Mouse (Mus musculus) ES-Bruce4 (cell line): ENCODE results near the gene Syt2. TPM values are rescaled to one million over a fixed set of nuclear protein-coding genes. Genes with fewer than 3 reads are reported as not detected.

ENCODE experiments used
- H3K27ac ChIP-seq: 2 replicates; pipeline ENCODE4 v1.5.1; 2012; ENCODE audit warnings: low read length, inconsistent platforms; ENCODE audit not compliant: insufficient read depth
- H3K27me3 ChIP-seq: 2 replicates; pipeline ENCODE4 v1.6.1; 2012; ENCODE audit warnings: mild to moderate bottlenecking, low read length, inconsistent platforms; ENCODE audit not compliant: control insufficient read depth, poor library complexity, insufficient read depth, severe bottlenecking
- H3K36me3 ChIP-seq: 2 replicates; pipeline ENCODE4 v1.6.1; 2012; ENCODE audit warnings: inconsistent platforms, mild to moderate bottlenecking, low read length, moderate library complexity; ENCODE audit not compliant: control insufficient read depth, poor library complexity, insufficient read depth, severe bottlenecking
- H3K4me1 ChIP-seq: one replicate; pipeline ENCODE4 v1.8.1; 2011; ENCODE audit warnings: low read length; ENCODE audit not compliant: control insufficient read depth, insufficient read depth
- H3K4me3 ChIP-seq: 2 replicates; pipeline ENCODE4 v1.5.1; 2011; ENCODE audit warnings: low read depth, mild to moderate bottlenecking, low read length
- H3K9ac ChIP-seq: 2 replicates; pipeline ENCODE4 v1.6.1; 2012; ENCODE audit warnings: low read depth, mild to moderate bottlenecking, inconsistent platforms; ENCODE audit not compliant: poor library complexity, severe bottlenecking
- H3K9me3 ChIP-seq: replicated peaks from 2 replicates; pipeline ENCODE4 v1.6.1; 2012; ENCODE audit warnings: mild to moderate bottlenecking, low read length, inconsistent platforms; ENCODE audit not compliant: control insufficient read depth, poor library complexity, insufficient read depth, severe bottlenecking
- CTCF ChIP-seq: IDR thresholded peaks from one replicate; pipeline ENCODE4 v1.8.1; 2011; ENCODE audit warnings: low read depth, low read length
- EP300 ChIP-seq: IDR thresholded peaks from 2 replicates; pipeline ENCODE4 v1.6.1; 2011; ENCODE audit warnings: low read depth, low read length; ENCODE audit not compliant: insufficient read depth
- POLR2A ChIP-seq: IDR thresholded peaks from one replicate; pipeline ENCODE4 v1.8.1; 2011; ENCODE audit warnings: low read length; ENCODE audit not compliant: insufficient read depth
- polyA plus RNA-seq: library from polyadenylated mRNA; stranded (reverse); fragments of >200 nt; gene quantifications from 2 replicates; pipeline ENCODE4 v1.2.4, GENCODE M21; 2011; ENCODE audit warnings: low read depth; ENCODE audit not compliant: missing spikeins, insufficient read depth, insufficient read length

The Syt2 gene
- polyA plus RNA-seq, 1 experiment = 0.12 TPM

DNA sequence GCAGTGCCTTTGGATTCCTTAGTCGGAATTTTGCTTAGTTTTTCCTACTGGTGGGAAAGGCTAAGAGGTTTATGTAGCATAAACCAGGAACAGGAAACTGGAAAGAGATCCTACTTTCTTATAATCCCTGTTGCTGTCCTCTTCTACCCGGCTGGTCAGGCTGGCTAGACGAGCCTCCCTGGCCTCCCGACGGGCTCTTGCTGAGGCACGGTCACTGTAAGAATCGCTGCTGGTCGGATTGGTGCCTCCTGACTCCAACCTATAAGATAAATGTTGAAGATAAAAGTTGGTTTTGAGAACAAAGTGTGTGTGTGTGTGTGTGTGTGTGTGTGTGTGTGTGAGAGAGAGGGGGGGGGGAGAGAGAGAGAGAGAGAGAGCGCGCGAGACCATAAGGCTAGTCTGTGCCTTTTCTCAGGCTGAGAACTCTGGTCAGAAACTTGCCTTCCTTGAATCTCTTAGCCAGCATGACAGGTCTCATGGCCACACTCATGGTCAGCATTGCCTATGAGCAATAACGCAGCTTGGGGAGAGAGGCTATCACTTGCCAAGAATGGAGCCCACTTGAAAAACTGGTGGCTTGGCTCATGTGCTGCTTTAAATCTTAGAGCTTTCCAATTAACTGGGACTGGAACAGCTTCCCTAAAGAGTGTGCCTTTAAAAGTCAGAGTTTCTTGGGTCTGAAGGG lies 130.9 kb downstream of the Syt2 start:
- no peak for TF ChIP-seq EP300
- TF ChIP-seq POLR2A = no peak
- no peak for TF ChIP-seq CTCF
- H3K4me1 ChIP-seq = no peaks in the 10 kb centered on the region
- no peaks in the 10 kb centered on the region for H3K36me3 ChIP-seq
- H3K4me3 ChIP-seq = no peak overlapping the region
- no peak overlapping the region for H3K27ac ChIP-seq
- no peak overlapping the region for H3K9ac ChIP-seq
- no peaks in the 10 kb centered on the region for H3K27me3 ChIP-seq
- H3K9me3 ChIP-seq = no peaks in the 10 kb centered on the region

DNA sequence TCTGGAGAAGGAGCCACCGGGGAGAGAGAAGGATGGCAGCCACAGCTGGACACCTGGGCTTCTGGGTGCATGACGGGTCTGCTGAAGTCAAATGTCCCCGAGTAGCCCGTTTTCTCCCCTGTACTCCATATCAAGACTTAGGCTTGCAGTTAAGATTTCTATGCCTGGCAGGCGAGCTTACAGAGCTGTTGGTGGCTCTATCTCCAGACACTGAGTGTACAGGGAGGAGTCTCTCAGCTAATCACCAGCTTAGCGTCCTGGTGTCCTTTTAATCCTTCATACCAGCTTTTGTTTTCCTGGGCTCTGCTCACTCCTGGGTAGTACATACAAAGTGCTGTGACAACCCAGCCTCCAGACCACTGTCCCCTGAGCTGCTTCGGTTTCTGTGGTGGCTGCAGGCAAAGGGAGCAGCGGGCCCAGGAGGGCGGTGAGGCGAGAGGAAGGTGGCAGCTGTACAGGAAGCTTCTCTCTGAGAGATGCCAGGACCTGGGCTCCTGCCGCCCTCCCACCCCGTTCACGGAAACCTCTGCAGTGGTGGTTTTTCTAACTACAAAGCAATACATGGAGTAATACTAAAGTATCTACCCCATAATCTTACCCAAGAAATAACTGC lies 131.6 kb downstream of the Syt2 start:
- TF ChIP-seq CTCF = no peak
- TF ChIP-seq POLR2A = no peak
- TF ChIP-seq EP300 = no peak
- Histone ChIP-seq H3K9ac (no peak overlapping the region), H3K27ac (no peak overlapping the region), H3K36me3 (no peaks in the 10 kb centered on the region), H3K27me3 (no peaks in the 10 kb centered on the region), H3K4me1 (no peaks in the 10 kb centered on the region), H3K9me3 (no peaks in the 10 kb centered on the region), H3K4me3 (no peak overlapping the region)

DNA sequence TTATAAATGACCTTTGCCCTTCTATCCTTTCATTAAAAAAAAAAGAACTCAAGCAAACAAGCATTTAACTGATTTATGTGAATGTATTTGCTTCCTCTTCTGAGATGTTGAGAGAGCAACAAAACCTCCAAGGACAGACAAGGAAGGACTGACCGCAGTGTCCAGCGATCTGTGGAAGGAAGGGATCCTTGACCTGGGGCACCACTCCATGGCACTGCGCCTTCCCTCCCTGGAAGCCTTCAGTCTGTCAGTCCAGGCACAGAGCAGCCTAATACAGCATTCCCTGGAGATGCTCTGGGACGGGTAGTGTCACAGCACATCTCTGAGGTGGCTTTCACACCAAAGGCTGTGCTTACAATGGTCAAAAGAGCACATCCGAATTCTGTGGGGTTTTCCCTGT lies 136.3 kb downstream of the Syt2 start:
- Histone ChIP-seq H3K4me1 (no peaks in the 10 kb centered on the region), H3K9me3 (no peaks in the 10 kb centered on the region), H3K27me3 (no peaks in the 10 kb centered on the region), H3K36me3 (no peaks in the 10 kb centered on the region), H3K27ac (no peak overlapping the region), H3K4me3 (no peak overlapping the region), H3K9ac (no peak overlapping the region)
- no peak for TF ChIP-seq POLR2A
- TF ChIP-seq CTCF = no peak
- no peak for TF ChIP-seq EP300

DNA sequence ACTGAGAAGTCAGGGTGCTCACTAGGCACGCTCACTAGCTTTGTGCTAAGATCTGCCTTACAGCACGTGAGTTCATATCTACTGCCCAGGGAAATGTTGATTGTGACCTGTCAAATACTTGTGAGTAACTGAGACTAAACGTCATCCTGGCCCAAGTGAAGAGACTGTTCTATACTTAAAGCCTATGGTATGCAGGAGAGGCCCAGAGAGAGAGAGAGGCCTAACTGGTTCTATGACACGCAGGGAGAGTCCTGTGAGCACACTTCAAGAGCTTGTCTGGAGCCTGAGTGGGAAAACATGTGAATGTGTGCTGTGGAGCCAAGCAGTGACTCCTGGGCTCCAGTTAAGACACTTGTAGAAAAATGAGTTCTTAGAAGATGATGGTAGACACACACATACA lies 137.5 kb downstream of the Syt2 start:
- no peaks in the 10 kb centered on the region for H3K4me1 ChIP-seq
- H3K36me3 ChIP-seq = no peaks in the 10 kb centered on the region
- H3K27ac ChIP-seq = no peak overlapping the region
- H3K4me3 ChIP-seq = no peak overlapping the region
- no peaks in the 10 kb centered on the region for H3K9me3 ChIP-seq
- no peaks in the 10 kb centered on the region for H3K27me3 ChIP-seq
- no peak overlapping the region for H3K9ac ChIP-seq
- TF ChIP-seq POLR2A = no peak
- TF ChIP-seq CTCF = no peak
- no peak for TF ChIP-seq EP300

DNA sequence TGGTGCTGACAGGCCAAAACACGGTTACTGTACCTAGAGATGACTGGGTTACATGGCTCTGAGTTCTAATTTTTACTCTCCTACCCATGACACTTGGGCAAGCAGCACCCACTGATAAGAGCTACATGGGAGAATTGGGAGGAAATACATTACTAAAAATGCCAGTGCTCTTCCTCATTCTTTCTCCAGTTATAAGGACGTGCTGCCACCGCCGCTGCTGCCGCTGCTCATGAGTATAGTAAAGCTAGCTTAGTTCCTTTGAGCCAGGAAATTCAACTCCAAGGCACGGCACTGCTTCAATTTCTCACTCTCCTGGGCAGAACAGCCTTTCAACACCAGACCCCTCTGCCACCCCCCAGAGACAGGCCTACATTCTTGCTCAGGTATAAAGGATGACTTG lies 138.0 kb downstream of the Syt2 start:
- no peak for TF ChIP-seq POLR2A
- TF ChIP-seq EP300 = no peak
- TF ChIP-seq CTCF = no peak
- H3K27ac ChIP-seq = no peak overlapping the region
- H3K27me3 ChIP-seq = no peaks in the 10 kb centered on the region
- H3K4me1 ChIP-seq = no peaks in the 10 kb centered on the region
- no peaks in the 10 kb centered on the region for H3K36me3 ChIP-seq
- H3K9me3 ChIP-seq = no peaks in the 10 kb centered on the region
- H3K9ac ChIP-seq = no peak overlapping the region
- no peak overlapping the region for H3K4me3 ChIP-seq

DNA sequence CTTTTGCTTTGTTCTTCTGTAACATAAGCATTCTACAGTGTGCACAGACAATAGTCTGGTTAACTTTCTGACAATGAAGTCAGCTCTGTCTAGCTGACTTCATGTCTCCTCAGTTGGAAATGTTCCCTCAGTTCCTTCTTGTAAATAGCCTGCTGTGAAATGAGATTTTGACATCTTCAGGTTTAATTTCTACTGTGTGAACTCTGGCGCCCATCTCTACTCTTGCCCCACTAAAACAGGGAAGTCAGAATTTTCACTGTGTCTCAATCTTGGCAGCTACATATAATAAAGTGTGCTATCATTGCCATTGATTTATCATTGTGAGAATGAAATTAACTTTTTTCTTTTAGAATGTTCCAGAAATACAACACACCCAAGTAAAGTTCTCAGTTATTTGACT lies 138.4 kb downstream of the Syt2 start:
- Histone ChIP-seq H3K27ac (no peak overlapping the region), H3K9ac (no peak overlapping the region), H3K4me3 (no peak overlapping the region), H3K27me3 (no peaks in the 10 kb centered on the region), H3K4me1 (no peaks in the 10 kb centered on the region), H3K9me3 (no peaks in the 10 kb centered on the region), H3K36me3 (no peaks in the 10 kb centered on the region)
- no peak for TF ChIP-seq POLR2A
- TF ChIP-seq EP300 = no peak
- TF ChIP-seq CTCF = no peak
